Mouse (Mus musculus) kidney, adult 8-10 months (tissue): Measurements from ENCODE around the gene Cxadr.
"Not testable (repeated sequence)": the region's sequence is repeated elsewhere in the genome, so short reads cannot be mapped to it uniquely, and the experiment has no call there.

Experiments used
- DNase-seq, 2 experiments: peaks; one replicate each; pipeline ENCODE4 v3.0.0; 2022

The Cxadr gene

GRCm38 (mm10) chr16:78307476-78308192, 6.3 kb downstream of the Cxadr start:
- no peak for DNase-seq

- DNase-seq: no peak
Measured at GRCm38 (mm10) chr16:78309258-78309657, 8.0 kb downstream of the Cxadr start.

- DNase-seq: no peak
Measured at GRCm38 (mm10) chr16:78313135-78313887, 12.0 kb downstream of the Cxadr start.

- DNase-seq: no peak
Measured at GRCm38 (mm10) chr16:78314026-78314425, 12.7 kb downstream of the Cxadr start.

GRCm38 (mm10) chr16:78316849-78317248, 15.6 kb downstream of the Cxadr start:
- peak; percentile 31 to 61 for DNase-seq

GRCm38 (mm10) chr16:78317960-78318359, 16.7 kb downstream of the Cxadr start:
- no peak for DNase-seq

- DNase-seq: no peak
Measured at GRCm38 (mm10) chr16:78319711-78320110, 18.4 kb downstream of the Cxadr start.

GRCm38 (mm10) chr16:78321559-78321958, 20.3 kb downstream of the Cxadr start:
- DNase-seq: no peak

- no peak for DNase-seq
Measured at GRCm38 (mm10) chr16:78322140-78322539, 20.9 kb downstream of the Cxadr start.

GRCm38 (mm10) chr16:78325972-78326848, 24.9 kb downstream of the Cxadr start:
- DNase-seq: no peak

GRCm38 (mm10) chr16:78327562-78327961, 26.3 kb downstream of the Cxadr start:
- no peak for DNase-seq

- no peak for DNase-seq
Measured at GRCm38 (mm10) chr16:78327999-78328398, 26.7 kb downstream of the Cxadr start.

GRCm38 (mm10) chr16:78337226-78337625, 35.9 kb downstream of the Cxadr start:
- no peak for DNase-seq

- no peak for DNase-seq
Measured at GRCm38 (mm10) chr16:78341356-78341755, 40.1 kb downstream of the Cxadr start.

- no peak for DNase-seq
Measured at GRCm38 (mm10) chr16:78342767-78343166, 41.5 kb downstream of the Cxadr start.

- no peak for DNase-seq
Measured at GRCm38 (mm10) chr16:78343792-78344191, 42.5 kb downstream of the Cxadr start.

GRCm38 (mm10) chr16:78346662-78347327, 45.5 kb downstream of the Cxadr start:
- no peak for DNase-seq

- DNase-seq: no peak
Measured at GRCm38 (mm10) chr16:78347328-78347926, 46.1 kb downstream of the Cxadr start.

- DNase-seq: no peak
Measured at GRCm38 (mm10) chr16:78357757-78358156, 56.5 kb downstream of the Cxadr start.

GRCm38 (mm10) chr16:78361466-78361865, 60.2 kb downstream of the Cxadr start:
- no peak for DNase-seq

GRCm38 (mm10) chr16:78364554-78364953, 63.3 kb downstream of the Cxadr start:
- not testable (repeated sequence) for DNase-seq

- DNase-seq: peak; percentile 7 to 13
Measured at GRCm38 (mm10) chr16:78371491-78372046, 70.3 kb downstream of the Cxadr start.
